Mouse (Mus musculus): ENCODE results near the gene Tgfb2.

Tgfb2 gene

GRCm38 (mm10) chr1:186656201-186656600, 49.6 kb downstream of the Tgfb2 start:
- DNase-seq (ENCODE audit: low spot score), result no peak

- DNase-seq (ENCODE audit: low spot score), result peak; percentile 27
These were observed 50.7 kb downstream of the Tgfb2 start for GRCm38 (mm10) chr1:186655096-186655495.

GRCm38 (mm10) chr1:186652208-186652607, 53.6 kb downstream of the Tgfb2 start:
- no peak for DNase-seq (ENCODE audit: low spot score)

GRCm38 (mm10) chr1:186650011-186650410, 55.8 kb downstream of the Tgfb2 start:
- no peak for DNase-seq (ENCODE audit: low spot score)

- DNase-seq (ENCODE audit: low spot score), result no peak
These were observed 68.2 kb downstream of the Tgfb2 start for GRCm38 (mm10) chr1:186637304-186638213.

- no peak for DNase-seq (ENCODE audit: low spot score)
These were observed 70.7 kb downstream of the Tgfb2 start for GRCm38 (mm10) chr1:186635045-186635444.

GRCm38 (mm10) chr1:186631457-186631856, 74.3 kb downstream of the Tgfb2 start:
- DNase-seq (ENCODE audit: low spot score), result no peak

- no peak for DNase-seq (ENCODE audit: low spot score)
These were observed 74.8 kb downstream of the Tgfb2 start for GRCm38 (mm10) chr1:186630971-186631370.

GRCm38 (mm10) chr1:186627451-186627995, 78.3 kb downstream of the Tgfb2 start:
- DNase-seq (ENCODE audit: low spot score), result peak; percentile 51

- no peak for DNase-seq (ENCODE audit: low spot score)
These were observed 81.3 kb downstream of the Tgfb2 start for GRCm38 (mm10) chr1:186624474-186624873.

- no peak for DNase-seq (ENCODE audit: low spot score)
These were observed 84.0 kb downstream of the Tgfb2 start for GRCm38 (mm10) chr1:186621812-186622211.

- DNase-seq (ENCODE audit: low spot score), result no peak
These were observed 87.5 kb downstream of the Tgfb2 start for GRCm38 (mm10) chr1:186618285-186618684.

GRCm38 (mm10) chr1:186611371-186611770, 94.4 kb downstream of the Tgfb2 start:
- no peak for DNase-seq (ENCODE audit: low spot score)

GRCm38 (mm10) chr1:186610481-186610880, 95.3 kb downstream of the Tgfb2 start:
- no peak for DNase-seq (ENCODE audit: low spot score)

GRCm38 (mm10) chr1:186609793-186610233, 96.0 kb downstream of the Tgfb2 start:
- no peak for DNase-seq (ENCODE audit: low spot score)

GRCm38 (mm10) chr1:186608116-186608515, 97.7 kb downstream of the Tgfb2 start:
- no peak for DNase-seq (ENCODE audit: low spot score)

GRCm38 (mm10) chr1:186605635-186606034, 100.2 kb downstream of the Tgfb2 start:
- no peak for DNase-seq (ENCODE audit: low spot score)

GRCm38 (mm10) chr1:186604124-186604523, 101.7 kb downstream of the Tgfb2 start:
- DNase-seq (ENCODE audit: low spot score), result no peak

- DNase-seq (ENCODE audit: low spot score), result no peak
These were observed 117.6 kb downstream of the Tgfb2 start for GRCm38 (mm10) chr1:186588226-186588625.

- no peak for DNase-seq (ENCODE audit: low spot score)
These were observed 118.6 kb downstream of the Tgfb2 start for GRCm38 (mm10) chr1:186587065-186587804.

- DNase-seq (ENCODE audit: low spot score), result no peak
These were observed 120.1 kb downstream of the Tgfb2 start for GRCm38 (mm10) chr1:186585571-186586164.

GRCm38 (mm10) chr1:186583933-186584332, 121.9 kb downstream of the Tgfb2 start:
- no peak for DNase-seq (ENCODE audit: low spot score)
